Mouse (Mus musculus): ENCODE results near the gene Camk2d.

Gene Camk2d

DNA sequence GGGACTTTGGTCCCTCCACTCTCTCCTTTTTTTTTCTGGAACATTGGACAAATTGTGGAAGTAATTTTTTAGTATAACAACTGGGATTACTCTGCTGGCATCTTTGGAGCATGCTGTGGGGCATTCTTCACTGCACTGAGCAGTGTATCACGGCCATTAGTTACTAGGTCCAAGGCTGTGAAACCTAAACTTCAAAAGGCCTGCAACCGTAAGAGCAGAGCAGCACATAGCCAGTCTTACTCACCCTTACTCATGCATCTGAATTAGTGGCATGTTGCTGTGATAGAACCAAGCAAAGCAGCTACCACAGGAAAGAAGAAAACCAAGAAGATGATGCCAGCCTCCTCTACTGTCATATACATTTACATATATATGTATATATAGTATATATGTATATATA lies 95.5 kb downstream of the Camk2d start:
- no peak for DNase-seq

DNA sequence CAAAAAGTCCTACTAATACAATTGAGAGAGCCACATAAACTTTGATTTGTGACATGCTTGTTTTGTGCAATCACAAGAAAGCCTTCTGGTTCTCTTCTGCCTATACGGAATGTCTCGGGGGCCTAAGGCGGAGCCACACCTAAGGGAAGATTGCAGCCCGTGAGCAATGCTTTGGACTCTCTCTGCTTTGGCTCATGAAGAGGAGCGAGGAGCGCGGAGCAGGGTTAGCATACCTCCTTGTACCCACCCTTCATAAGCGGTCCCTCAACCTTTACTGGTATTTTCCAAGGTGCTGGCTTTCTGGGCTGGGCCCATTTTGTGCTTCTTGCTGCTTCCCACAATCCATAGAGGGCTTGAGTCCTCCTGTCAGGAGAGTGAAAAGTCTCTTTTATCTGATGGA lies 96.7 kb downstream of the Camk2d start:
- peak; percentile 21 to 32 for DNase-seq

DNA sequence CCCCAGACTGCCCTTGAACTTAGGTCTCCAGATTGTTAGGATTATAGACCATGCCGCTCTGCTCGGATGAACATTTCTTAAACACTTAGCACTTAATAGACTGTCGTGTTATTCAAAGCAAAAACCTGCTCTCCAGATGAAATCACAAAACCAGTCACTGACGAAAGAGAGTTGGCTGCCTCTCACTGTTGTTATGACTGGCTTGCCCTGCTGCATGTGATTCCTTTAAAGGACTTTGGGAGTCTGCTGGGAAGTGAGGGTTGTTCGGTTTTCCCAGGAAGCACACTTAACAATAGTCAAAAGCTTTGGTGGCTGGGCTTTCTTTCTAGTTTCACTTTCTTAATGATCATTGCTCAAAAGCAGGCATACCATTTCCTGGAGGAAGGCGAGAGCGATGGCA lies 97.2 kb downstream of the Camk2d start:
- DNase-seq = peak; percentile 23 to 48

DNA sequence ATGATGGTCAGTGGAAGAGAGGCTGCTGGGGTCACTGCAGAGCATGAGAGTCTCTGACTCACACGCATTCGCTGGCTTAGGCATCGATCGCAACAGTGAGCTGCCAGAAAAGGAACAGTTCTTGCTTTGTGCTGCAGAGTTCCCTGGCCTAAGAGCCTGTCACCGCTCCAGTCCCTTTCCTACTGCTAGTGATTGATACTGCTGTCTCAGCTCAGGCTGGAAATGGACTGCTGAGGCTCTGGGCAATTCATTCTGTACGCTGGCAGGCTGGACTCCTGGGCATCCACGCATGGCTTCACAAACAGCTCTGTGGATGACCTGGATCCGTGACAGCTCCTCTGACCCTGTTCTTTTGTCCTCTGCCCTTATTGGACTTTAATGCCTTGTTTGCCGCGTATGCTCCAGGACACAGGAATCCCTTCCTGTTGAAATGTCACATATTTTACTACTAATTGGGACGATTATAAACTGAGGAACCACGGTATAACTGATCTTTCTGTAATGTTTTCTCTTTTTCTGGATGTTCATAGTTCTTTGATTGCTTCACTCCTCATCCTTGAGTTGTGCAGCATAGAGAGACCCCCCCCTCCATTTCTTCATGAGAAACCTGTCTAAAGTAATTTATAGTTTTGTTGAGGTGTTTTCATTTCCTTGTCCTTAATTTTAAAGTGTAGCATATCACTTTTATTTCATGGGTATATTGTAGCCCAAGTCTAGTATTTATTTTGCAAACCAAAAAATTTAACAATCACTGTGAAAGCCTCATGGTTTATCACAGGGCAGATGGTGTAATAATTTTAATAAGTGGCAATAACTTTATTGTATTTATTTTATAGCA lies 99.6 kb downstream of the Camk2d start:
- DNase-seq = peak; percentile 55 to 74

DNA sequence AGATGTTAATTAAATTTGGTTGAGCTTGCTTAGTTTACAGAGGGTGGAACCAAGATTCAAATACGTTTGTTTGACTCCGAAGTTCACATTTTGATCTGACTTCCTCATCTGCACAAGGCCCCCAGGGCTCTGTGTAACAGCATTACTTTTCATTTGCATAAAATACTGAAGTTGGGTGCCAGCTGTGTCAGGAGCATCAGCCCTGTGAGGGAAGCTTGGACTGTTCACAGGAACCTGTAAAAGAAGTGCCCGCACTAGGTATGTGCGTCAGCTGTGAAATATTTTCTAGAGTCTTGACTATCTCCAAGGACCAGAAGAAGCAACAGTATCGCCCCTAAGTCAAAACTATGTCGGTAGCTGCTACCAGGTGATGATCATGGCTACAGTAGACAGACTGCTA lies 100.5 kb downstream of the Camk2d start:
- no peak for DNase-seq

DNA sequence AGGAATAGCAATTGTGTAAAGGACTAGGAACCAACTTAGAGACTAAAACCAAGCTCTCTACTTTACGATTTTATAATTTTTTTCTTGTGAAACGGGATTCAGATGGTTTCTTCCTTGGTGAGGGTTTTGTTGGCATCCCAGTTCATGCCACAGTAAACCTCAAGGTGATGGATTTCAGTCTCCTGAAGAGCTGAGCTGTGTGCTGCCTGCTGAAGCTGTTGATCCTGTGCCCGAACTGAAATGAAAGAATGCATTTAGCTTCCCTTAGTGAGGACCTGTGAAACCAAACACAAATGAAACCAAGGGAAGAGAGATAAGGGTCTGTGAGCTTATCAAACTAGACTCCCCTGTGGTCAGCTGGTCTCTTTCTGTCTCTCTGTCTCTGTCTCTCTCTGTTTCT lies 103.6 kb downstream of the Camk2d start:
- no peak for DNase-seq

DNA sequence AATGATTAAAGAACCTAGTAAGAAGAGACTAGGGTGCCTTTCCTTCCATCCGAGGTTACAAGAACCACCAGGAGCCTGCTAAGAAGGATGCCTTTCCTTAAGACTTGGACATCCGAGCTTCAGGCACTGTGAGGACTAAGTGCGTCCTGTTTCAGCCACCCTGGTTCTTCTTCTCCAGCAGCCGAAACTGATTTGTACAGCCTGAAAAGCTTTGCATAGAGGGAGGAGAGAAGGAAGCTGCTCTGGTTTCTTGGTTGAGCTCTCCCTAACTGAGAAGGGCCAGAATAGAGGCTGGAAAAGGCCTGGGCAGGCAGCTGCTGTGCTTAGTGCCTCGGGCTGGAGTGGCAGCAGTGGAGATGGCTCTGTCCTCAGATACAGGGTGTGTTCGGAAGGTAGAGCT lies 105.0 kb downstream of the Camk2d start:
- DNase-seq = no peak

DNA sequence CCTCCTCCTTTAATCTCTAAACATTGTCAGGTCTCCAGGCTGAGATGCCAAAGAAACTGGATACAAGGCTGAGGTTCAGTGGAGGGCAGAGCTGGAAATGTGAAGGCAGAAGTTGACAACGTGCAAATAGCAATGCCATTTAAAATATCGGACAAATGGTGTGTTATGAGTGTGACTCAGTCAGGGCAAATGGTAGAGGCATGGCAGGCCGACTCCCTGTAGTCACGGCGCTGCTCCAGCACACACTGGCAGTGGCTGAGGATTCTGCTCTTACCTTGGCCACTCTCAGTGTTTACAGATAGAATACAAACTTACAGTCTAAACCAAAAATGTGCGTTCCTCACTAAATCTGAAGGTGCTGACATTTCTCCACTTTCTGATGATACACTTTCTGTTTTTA lies 105.5 kb downstream of the Camk2d start:
- no peak for DNase-seq

DNA sequence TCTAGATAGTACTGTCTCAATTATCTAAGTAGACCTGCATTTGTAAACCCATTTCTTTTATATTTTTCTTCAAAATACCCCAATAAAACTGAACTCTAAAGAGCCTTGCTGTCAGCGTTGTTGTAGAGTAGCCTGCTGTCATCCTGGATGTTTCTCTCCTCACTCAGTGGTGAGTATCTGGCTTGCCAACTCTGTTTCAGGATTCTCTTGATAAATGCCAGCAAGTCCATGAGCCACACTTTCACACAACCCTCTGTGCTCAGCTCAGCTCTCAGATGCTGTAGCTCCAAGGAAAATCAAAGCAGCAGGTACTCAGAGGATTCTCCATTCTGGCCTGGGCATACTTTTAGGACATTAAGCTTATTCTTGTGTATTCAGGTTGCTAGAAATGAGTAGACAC lies 109.4 kb downstream of the Camk2d start:
- no peak for DNase-seq

DNA sequence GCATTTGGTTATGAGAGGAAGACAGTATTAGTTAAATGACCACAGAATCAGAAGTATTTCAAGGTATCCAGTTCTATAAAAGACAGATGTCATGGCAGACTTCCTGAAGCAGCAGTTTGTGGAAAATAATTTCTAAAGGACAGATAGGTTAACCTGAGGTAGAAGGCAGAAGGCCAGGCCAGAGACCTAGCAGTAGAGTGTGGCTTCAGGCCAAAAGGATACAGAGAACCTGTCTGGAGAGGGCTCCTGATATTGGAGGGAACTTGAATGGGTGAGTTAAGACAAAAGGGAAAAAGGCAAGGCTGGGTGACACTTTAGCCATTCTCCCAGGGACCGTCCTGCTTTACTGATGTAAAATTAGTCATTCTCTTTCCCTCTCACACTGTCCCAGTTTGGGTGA lies 118.2 kb downstream of the Camk2d start:
- DNase-seq = no peak

DNA sequence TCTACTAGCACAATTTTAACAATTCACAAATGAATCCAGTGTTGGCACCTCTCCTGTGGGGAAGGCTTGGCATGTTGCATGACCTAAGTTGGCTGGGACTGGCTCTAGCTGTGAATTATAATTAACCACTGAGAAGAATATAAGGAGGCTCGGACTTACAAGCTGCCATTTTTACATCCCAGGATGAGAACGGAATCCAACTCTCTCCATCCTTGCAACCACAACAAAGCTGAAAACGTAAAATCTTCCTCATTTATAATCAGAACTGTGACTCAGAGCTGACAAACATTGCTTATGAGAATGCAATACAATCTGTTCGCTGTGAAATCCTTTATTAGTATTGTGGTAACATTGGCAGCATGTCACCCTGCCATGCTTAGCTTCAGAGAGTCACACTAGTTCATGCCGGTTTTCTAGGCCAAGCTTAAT lies 126.9 kb downstream of the Camk2d start:
- no peak for DNase-seq

DNA sequence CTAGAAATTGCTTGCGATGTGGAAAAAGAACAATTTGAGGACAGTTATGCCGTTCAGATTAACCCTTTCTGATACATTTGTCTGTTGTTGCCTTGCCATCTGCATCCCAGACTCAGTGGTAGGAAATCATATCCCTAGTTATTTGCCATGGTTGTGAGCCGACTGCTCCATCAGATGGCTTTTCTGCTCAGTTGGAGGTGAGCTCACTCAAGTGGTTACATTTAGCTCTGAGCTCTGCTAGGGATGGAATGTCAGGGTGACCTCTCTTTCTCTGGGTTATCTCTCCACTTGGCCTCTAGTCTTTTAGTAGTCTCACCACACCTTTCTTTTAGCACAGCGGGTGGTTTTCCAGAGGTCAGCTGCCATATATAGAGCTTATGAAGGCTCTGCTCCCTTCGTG lies 127.4 kb downstream of the Camk2d start:
- DNase-seq = no peak

DNA sequence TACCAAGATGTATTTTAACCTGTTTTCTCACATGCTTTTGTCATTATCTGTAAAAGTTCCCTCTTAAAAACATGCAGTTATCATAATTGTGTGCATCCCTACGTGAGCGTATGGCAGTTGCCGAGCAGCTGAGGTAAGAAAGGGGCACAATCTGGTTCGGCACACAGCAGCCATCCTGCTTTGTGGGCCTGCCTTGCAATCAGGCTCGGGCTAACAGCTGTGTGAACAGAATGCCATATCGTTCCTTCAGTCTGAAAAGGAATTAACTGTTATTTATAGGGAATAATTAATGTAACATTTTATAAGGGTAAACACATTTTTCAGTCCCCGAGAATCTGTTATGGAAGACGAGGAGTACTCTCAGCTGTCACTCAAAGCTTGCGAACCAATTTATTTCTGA lies 129.5 kb downstream of the Camk2d start:
- DNase-seq = no peak

DNA sequence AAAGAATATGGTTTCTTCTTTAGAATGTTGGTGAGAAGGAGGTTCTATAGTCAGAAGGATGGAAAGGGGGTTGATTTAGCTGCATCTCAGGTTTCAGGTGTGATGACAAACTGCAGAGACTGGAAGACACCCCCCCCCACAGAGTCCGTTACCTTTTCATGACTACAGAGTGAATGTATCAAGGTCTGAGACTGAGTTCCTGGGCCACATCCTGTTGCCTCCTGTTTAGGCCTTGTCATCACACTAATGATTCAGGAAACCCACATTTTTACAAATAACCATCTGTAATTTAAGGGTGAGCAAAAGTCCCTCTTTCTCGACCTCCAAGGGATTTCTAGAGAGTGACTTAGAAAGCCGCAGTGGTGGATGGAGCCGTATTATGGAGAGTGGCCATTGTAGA lies 131.3 kb downstream of the Camk2d start:
- DNase-seq = no peak

DNA sequence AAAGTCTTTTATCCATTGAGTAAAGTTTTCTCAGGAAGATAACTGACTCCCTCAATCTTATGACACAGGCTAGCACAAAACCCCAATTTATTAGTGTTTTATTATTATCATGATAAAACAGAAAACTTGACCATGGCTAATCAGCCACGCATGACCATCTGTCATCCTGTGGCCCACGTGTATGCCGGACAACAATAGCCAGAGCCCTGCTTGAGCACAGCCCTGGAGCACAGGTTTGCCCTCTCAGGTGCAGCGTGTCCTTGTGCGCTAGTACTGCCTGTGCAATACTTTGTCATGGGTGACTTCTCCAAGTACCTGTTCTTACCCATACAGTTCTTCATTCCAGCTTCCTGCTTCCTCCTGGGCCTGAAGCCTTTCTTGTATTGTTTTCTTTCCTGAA lies 134.3 kb downstream of the Camk2d start:
- no peak for DNase-seq

DNA sequence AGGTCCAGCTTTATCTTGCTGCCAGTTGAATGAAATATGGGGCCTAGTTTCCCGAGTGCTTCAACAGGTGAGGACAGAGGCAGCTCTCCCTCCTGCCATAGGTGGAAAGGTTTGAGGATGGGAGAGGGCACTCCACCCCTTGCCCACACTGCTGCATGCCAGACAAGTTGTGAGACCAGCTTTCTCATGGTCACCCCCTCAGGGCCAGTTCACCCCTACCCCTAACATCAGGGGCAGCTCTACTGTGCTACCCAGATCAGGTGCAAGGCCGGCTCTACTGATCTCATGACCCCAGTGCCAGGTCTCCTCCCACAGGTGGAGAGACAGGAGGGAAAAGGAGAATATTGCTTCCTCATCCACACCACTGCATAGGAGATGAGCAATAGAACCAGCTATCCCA lies 136.2 kb downstream of the Camk2d start:
- DNase-seq = no peak

DNA sequence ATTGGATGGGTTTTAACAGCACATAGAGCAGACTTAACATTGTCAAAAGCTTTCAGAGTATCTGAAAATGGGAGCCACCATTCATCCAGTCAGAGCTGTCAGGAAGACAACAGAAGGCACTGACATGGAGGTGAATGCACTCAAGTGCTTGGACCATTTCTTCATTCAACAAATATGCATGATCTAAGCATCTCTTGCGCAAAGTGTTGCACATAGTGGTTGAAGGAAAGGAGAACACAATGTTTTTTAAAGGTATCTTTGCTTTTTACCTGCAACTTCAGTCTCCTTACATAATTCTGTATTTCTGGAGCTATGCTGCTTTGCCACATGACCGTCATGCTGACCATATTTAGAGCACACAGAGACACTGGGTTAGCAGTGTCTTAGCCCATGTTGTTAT lies 138.4 kb downstream of the Camk2d start:
- DNase-seq = no peak

DNA sequence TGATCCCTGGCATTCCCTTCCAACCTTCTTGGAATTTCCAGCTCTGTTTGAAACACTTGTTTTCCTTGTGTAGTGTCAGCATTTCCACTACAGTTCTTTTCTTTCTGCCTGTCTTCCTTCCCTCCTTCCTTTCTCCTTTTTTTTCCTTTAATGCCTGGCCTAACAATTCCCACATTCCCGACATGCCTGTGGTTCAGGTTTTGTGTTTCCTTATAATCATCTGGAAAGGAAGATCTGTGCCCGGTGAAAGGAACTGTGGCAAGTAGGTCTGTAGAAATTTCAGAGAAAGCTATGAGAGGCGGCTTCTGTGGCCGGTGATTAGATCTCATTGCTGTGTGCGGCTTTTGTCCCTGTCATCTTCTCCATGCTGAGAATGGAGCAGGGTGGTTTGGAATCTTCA lies 139.1 kb downstream of the Camk2d start:
- DNase-seq = no peak

DNA sequence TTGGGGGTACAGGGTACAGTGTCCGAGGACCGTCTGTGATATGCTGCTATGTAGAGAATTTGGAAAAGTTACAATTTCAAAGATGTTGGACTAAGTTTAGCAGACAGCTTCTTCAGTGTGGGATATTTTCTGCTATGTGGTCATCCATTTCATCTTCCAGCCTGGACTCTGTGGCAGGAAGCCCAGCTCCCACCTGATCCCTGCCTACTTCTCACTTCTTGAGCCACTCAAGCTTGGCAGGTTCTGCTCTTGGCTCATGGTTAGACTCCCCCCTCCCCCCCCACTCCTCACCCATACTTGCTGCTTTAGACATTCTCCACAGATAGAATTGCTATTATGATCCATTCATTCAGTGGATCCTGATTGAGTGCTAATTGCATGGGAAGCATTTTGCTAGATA lies 141.0 kb downstream of the Camk2d start:
- DNase-seq = peak; percentile 6 to 8

DNA sequence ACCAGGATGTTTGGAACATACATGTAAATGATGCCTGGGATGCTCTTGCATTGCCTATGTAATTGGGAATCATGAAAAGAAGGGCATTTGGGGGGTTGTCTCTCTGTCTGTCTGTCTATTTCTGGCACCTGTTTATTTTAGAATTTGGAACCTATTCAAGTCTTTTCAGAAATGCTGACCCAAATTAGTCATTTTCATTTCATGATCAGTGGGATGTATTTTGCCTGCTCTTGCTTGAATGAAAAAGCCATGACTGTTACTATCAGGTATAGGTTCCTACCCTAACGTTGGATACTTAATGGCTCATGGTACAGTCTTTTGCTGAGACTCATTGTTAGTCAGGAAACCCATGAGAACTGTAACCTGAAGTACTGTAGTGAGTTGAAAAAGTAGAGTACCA lies 144.0 kb downstream of the Camk2d start:
- DNase-seq = no peak

DNA sequence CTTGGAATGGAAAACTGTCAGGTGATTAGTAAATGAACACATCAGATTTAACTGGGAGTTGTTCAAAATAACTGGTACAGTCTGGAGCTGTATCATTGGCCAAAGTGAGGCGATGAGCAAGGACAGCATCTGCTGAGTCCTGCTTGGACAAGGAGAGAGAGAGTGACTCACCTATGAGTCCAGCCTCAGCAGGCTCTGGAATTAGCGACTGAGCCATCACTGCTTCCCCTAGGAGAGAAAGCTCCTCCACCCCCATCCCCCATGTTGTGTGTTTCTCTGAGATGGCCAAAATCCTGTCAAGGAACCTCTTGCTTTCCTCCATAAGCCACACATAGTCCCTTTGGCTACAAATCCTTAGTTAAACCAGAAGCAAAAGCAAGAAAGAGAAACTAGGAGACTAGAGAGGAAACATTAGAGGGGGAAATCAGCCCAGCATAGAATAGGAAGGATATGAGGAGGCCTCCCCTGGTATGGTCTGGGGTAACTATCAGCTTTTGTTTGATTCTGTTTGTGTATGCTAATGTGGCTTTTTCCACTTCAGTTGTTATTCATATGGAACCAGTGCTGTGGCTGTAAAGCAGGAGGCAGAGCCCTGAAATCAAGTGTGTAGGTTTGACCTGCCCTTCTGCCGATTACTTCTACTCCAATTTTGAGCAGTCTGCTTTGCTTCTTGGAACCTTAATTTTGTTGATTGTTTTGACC lies 148.5 kb downstream of the Camk2d start:
- DNase-seq = no peak

DNA sequence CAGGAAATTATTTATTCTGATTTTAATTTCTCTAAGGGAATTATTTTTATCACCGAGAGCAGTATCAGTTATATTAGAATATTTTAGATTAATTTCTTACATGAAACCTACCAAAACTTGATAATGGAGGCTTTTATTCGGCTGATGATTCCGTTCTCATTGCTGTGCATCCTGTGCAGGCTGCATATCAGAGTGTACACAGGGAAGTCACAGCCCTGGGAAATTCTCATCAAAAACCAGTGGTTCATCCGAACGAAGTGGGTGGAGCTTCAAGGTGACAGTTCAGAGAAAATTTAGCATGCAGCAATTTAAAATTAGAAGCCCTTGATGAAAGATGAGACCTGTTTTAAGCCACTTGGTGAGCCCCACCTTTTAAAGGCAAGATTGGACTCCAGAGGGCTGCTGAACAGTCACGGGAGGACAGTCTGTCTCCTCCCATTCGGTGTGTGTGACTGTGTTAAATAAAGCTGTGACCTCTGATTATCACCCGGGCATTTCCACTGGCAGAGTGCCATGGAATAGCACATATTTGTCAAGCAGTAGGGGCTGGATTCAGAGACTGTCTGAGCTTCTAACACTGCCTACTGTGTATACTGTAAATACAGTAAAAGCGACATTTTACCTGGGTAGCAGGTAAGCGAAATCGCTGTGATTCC lies 150.2 kb downstream of the Camk2d start:
- peak; percentile 20 to 53 for DNase-seq

DNA sequence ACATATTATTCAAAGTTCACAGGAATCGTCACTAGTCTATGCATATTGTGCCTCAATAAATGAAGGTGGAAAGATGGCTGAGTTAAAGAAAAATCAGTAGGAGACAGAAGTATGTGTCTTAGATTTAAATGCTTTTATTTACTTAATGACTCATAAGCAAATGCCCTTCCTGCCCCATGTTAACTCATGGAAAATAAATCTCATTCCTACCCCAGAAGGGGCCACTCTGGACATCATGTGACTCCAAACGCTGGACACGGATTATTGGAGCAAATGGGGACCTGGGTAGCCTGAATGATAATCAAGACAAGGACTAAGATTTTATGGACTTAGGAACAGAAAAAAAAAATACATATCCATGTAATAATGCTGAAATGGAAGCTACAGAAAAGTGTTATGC lies 151.5 kb downstream of the Camk2d start:
- no peak for DNase-seq
